Mouse (Mus musculus) testis, postnatal 14 days (tissue): ENCODE measurements around the gene Klhdc8b.

Source experiments
- DNase-seq: peaks from one replicate; pipeline ENCODE4 v3.0.0; 2021; ENCODE audit warnings: low spot score

The Klhdc8b gene

GRCm38 (mm10) chr9:108481520-108482210, 20.3 kb upstream of the Klhdc8b start:
- DNase-seq, result no peak

- DNase-seq, result no peak
Measured at GRCm38 (mm10) chr9:108480813-108481519, 19.6 kb upstream of the Klhdc8b start.

- DNase-seq, result no peak
Measured at GRCm38 (mm10) chr9:108479721-108480351, 18.5 kb upstream of the Klhdc8b start, which contains the start of gene Lamb2. Gene Lamb2, plus strand, starts transcription at chr9:108479736.

- DNase-seq, result no peak
Measured at GRCm38 (mm10) chr9:108479241-108479640, 17.9 kb upstream of the Klhdc8b start.

GRCm38 (mm10) chr9:108478638-108479156, 17.3 kb upstream of the Klhdc8b start:
- peak; percentile 78 for DNase-seq

GRCm38 (mm10) chr9:108474528-108474927, 13.1 kb upstream of the Klhdc8b start:
- DNase-seq, result no peak

GRCm38 (mm10) chr9:108469845-108470244, 8.5 kb upstream of the Klhdc8b start:
- peak; percentile 68 for DNase-seq

- DNase-seq, result peak; percentile 70
Measured at GRCm38 (mm10) chr9:108469430-108469829, 8.0 kb upstream of the Klhdc8b start.

- no peak for DNase-seq
Measured at GRCm38 (mm10) chr9:108466219-108466618, 4.8 kb upstream of the Klhdc8b start.

GRCm38 (mm10) chr9:108463713-108464112, 2.3 kb upstream of the Klhdc8b start:
- DNase-seq, result peak; percentile 63

- DNase-seq, result peak; percentile 52
Measured at GRCm38 (mm10) chr9:108462192-108462591, 811 bp upstream of the Klhdc8b start.

GRCm38 (mm10) chr9:108461675-108462074, 294 bp upstream of the Klhdc8b start:
- DNase-seq, result no peak

- peak; percentile 87 for DNase-seq
Measured at GRCm38 (mm10) chr9:108460319-108461178, 832 bp downstream of the Klhdc8b start, which contains the start of gene Ccdc71. Gene Ccdc71, plus strand, starts transcription at chr9:108460527.

- no peak for DNase-seq
Measured at GRCm38 (mm10) chr9:108459939-108460318, 1.5 kb downstream of the Klhdc8b start.

- no peak for DNase-seq
Measured at GRCm38 (mm10) chr9:108456953-108457352, 4.4 kb downstream of the Klhdc8b start.

GRCm38 (mm10) chr9:108455747-108456571, 5.4 kb downstream of the Klhdc8b start:
- no peak for DNase-seq

GRCm38 (mm10) chr9:108454429-108454828, 7.0 kb downstream of the Klhdc8b start:
- DNase-seq, result no peak

GRCm38 (mm10) chr9:108453458-108453857, 7.9 kb downstream of the Klhdc8b start:
- no peak for DNase-seq

- DNase-seq, result no peak
Measured at GRCm38 (mm10) chr9:108452911-108453310, 8.5 kb downstream of the Klhdc8b start.

GRCm38 (mm10) chr9:108452291-108452906, 9.0 kb downstream of the Klhdc8b start:
- DNase-seq, result peak; percentile 86
